Mouse (Mus musculus) hematopoietic stem cell, adult 5-6 weeks (primary cell): ENCODE results near the gene Prkaa2. TPM values are rescaled to one million over a fixed set of nuclear protein-coding genes. Genes with fewer than 3 reads are reported as not detected.
A peak's percentile ranks its signal among the peaks of the same experiment; 100 is the strongest.

Experiments used
- ATAC-seq, 2 experiments: fragments of 125-278 bp in 1 of 2; replicated peaks in 1 of 2; 2 replicates each; pipeline ENCODE4 v1.8.0; 2016 to 2017; ENCODE audit warnings: inconsistent platforms in 2 of 2, mild to moderate bottlenecking in 2 of 2, moderate number of reproducible peaks in 2 of 2, low read depth in 1 of 2, moderate TSS enrichment in 1 of 2; ENCODE audit not compliant: low FRiP score in 2 of 2, poor library complexity in 2 of 2, severe bottlenecking in 2 of 2, insufficient read depth in 1 of 2, low TSS enrichment in 1 of 2
- total RNA-seq: library from RNA; stranded (forward); fragments of 172-1452, 232-1000 nt; gene quantifications from 2 replicates; pipeline ENCODE4 v1.2.3, GENCODE M21; 2017

Prkaa2 gene
- total RNA-seq, 1 experiment from 2014 or later: 1.9 TPM

DNA sequence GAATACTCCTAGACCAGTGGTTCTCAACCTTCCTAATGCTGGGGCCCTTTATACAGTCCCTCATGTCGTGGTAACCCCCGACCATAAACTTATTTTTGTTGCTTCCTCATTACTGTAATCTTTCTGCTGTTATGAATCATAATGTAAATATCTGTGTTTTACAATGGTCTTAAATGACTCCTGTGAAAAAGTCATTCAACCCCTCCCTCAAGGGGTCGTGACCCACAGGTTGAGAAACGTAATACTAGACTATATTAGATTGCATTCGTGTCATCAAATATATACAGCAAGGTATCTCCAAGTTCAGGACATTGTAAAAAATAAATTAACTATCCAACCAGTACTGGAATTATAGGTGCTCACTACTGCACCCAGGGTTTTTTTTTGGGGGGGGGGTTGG is 3.4 kb upstream of the Prkaa2 start:
- ATAC-seq: no peak

DNA sequence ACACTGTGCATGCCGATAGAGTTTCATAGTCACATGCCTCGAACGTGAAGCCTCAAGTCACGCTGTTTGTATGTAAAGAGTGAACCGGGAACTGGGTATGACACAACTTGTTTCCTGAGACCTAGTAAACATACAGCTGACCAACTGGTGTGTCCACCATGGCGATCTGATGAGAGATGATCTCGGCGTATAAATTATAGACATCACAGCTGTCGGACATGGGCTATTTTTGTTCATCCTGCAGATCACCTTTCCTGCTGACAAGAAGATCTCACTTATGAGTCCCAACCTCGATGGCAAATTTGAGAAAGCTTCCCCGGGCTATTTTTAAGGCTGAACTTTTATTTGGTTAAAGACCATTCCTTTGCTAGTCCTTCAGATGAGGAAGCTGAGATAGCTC is 2.1 kb upstream of the Prkaa2 start:
- ATAC-seq: no peak

DNA sequence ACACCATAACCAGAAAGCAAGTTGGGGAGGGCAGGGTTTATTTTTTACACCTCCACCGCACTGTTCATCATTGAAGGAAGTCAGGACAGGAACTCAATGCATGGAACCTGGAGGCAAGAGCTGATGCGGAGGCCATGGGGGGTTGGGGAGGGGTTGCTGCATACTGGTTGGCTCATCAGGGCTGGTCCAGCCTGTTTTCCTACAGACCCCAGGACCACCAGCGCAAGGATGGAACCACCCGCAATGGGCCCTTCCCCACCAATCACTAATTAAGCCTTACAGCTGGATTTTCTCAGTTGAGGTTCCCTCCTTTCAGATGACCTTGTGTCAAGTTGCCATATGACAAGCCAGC is 970 bp upstream of the Prkaa2 start:
- ATAC-seq: no peak

DNA sequence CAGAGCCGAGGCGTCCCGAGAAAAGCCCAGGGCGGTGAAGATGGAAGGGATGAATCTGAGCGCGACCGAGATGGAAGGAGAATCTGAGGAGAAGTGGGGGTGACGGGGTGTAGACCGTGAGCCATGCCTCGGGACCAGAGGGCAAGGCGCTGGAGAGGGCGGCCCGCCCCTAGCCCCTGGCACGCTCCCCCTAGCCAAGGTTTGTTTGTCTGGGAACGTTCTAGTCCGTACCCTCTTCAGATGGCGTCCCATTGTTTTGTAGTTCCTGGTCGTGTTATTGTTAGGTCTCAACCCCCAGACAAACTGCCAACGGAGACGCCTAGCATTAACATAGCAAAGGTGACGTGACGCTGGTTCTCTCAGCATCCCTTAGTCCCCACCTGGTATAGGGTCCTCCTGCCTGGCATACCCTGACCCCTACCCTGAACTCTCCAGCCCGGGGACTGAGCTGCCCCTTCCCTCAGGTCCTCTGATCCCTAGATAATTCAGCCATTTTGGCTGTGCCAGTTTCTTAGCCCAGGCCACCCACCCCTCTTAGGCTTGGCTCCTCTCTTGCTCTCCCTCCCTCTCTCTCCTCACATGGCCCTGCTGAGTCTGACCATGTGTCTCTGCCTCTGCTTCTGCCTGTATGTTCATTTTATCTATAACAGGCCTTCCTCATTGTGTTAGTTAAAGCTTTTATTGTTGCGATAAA is 447 bp upstream of the Prkaa2 start:
- peak; percentile 27 to 34; a peak in 2 of 4 replicates for ATAC-seq

- no peak; a peak in 1 of 4 replicates for ATAC-seq
Measured at GRCm38 (mm10) chr4:105108641-105109198, 970 bp downstream of the Prkaa2 start.

- ATAC-seq: no peak
Measured at GRCm38 (mm10) chr4:105107943-105108640, 1.6 kb downstream of the Prkaa2 start.

DNA sequence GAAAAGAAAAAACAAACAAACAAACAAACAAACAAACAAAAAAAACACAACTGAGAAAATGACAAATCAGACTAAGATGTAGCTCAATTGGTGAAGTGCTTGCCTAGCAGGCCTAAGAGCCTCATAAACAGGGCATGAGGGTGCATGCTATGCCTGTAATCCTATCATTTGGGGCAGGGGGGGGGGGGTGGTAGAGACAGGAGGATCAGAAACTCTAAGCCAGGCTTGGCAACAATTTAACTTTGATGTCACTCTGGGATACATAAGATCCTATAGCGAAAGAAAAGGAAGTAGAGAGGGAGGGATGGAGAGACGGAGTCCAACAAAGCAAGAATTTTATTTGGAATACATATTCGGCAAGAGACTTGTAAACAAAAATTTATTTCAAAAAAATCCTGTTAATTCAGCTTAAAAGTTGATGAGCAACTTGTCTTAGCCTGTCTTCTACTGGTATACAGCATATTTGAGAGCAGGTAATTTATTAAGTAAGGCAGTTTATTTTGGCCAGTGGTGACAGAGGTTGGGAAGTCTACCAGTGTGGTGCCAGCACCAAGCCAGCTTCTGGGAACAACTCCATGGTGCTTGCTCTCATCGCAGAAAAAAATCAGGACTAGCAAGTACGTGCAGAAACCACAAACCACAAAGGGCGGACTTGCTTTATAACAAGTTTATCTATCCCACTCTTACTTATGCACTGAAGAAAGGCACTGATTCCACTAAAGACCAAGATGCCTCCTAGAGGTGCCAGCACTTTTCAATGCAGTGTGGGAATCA is 5.4 kb downstream of the Prkaa2 start:
- no peak for ATAC-seq

DNA sequence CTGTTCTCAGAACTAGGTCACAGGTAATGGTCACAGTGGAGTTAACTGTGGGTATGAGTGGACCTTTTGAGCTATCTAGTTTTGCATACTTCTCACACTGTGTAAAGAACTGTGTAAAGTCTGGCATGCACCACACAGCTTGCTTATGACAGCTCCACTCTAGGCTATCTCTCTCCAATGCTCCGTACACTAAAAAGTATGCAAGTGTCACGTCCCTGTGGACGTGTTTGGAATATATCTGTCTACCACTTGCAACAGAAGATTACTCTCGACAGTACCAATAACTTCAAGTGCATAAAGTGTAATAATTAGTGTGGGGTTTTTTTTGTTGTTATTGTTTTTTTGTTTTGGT is 8.4 kb downstream of the Prkaa2 start:
- ATAC-seq: no peak

- ATAC-seq: no peak
Measured at GRCm38 (mm10) chr4:105100508-105101336, 9.0 kb downstream of the Prkaa2 start.

DNA sequence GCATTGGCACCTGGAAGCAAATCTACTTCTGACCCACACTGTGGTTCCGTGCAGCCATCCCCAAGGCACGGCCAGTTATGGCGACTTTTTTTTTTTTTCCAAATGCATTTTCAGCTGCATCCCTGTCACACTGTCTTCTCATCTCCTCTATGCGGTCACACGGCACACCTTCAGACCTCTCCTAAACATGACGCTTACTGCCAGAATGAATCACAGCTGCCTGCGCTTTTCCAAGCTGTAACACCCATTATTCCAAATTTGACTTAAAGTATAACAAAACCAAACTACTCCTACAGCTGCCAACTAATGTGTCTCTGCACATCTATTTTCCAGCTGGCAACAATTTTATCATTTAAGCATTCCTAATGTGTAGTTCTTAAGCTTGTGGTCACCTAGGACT is 11.0 kb downstream of the Prkaa2 start:
- no peak for ATAC-seq

- ATAC-seq: no peak
Measured at GRCm38 (mm10) chr4:105098158-105098557, 11.5 kb downstream of the Prkaa2 start.

- no peak for ATAC-seq
Measured at GRCm38 (mm10) chr4:105095316-105095715, 14.4 kb downstream of the Prkaa2 start.

- no peak for ATAC-seq
Measured at GRCm38 (mm10) chr4:105093951-105094350, 15.7 kb downstream of the Prkaa2 start.

DNA sequence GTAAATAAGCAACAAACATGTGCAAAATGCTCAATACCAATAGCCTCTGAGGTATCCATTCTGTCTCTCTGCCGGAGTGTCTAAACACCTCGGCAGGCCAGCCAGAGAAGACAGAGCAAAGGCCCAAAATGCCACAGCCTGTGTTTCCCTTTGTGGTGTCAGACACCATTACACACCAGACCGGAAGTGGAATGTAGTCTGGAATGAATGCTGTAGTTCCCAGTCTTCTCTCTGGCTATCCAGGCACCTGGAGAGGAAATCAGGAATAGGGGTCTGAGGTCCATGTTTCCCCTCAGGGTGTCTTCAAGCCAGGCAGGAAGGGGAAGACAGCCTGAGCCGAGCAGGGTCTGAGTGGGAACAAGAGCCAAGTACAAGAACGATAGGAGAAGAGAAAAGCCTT is 19.3 kb downstream of the Prkaa2 start:
- no peak for ATAC-seq

GRCm38 (mm10) chr4:105089386-105089785 is 20.3 kb downstream of the Prkaa2 start:
- no peak for ATAC-seq

GRCm38 (mm10) chr4:105088671-105089070 is 21.0 kb downstream of the Prkaa2 start:
- no peak for ATAC-seq

GRCm38 (mm10) chr4:105076152-105076551 is 33.5 kb downstream of the Prkaa2 start:
- no peak for ATAC-seq
